Mouse (Mus musculus) stomach, postnatal 0 days (tissue): ENCODE data around the gene Ppp2r3a.

Experiments
- CTCF ChIP-seq: IDR thresholded peaks from 2 replicates; pipeline ENCODE4 v1.5.1; 2016; ENCODE audit warnings: antibody characterized with exemption, low read depth, mild to moderate bottlenecking, moderate library complexity
- EP300 ChIP-seq: optimal IDR thresholded peaks from 2 replicates; pipeline ENCODE3; 2016; ENCODE audit warnings: antibody characterized with exemption

GRCm38 (mm10) chr9:101282651-101283050 is 31.1 kb upstream of the Ppp2r3a start:
- no peak for TF ChIP-seq CTCF
- no peak for TF ChIP-seq EP300
